In genomic region chr3:154880536-154880939, GRCm38 (mm10) we compare ENCODE assay signal across 11 mouse cellular contexts.
DNase-seq lines count a peak whose midpoint lies in the region; ATAC-seq and TF ChIP-seq lines count a peak whose summit lies in the region.
"Had no signal": no experiment of that assay in that cellular context is flagged by ENCODE, and none has a peak within 500 bp of the region (broad histone marks: within the 10 kb centered on the region; RNA-seq: fewer than 3 reads in every experiment).

No protein-coding gene starts in this region.

- no peak overlapping the region for H3K4me2 ChIP-seq in hindbrain, postnatal 0 days (ENCODE audit: low read depth, low read length)
- H3K4me2 ChIP-seq in heart, embryonic 11.5 days, result no peak overlapping the region
- H3K4me2 ChIP-seq in kidney, embryonic 16.5 days (replicated peaks; ENCODE audit: low read depth, low read length), result no peak overlapping the region

- H3K27me3 ChIP-seq in hindbrain, postnatal 0 days (ENCODE audit: insufficient read depth, low read length), result no peaks in the 10 kb centered on the region
- no peaks in the 10 kb centered on the region for H3K27me3 ChIP-seq in hindbrain, embryonic 10.5 days (ENCODE audit: insufficient read depth, poor library complexity, severe bottlenecking)
- H3K27me3 ChIP-seq in heart, embryonic 11.5 days (ENCODE audit: control insufficient read depth, insufficient read depth, low read length), result no peaks in the 10 kb centered on the region
- no peaks in the 10 kb centered on the region for H3K27me3 ChIP-seq in kidney, embryonic 16.5 days (ENCODE audit: insufficient read depth, low read length)

- H3K36me3 ChIP-seq in hindbrain, postnatal 0 days (ENCODE audit: insufficient read depth, low read length), result no peaks in the 10 kb centered on the region
- H3K36me3 ChIP-seq in hindbrain, embryonic 10.5 days, result no peaks in the 10 kb centered on the region
- H3K36me3 ChIP-seq in heart, embryonic 11.5 days (ENCODE audit: control insufficient read depth, insufficient read depth, low read length), result no peaks in the 10 kb centered on the region
- H3K36me3 ChIP-seq in kidney, embryonic 16.5 days (ENCODE audit: insufficient read depth, low read length), result no peaks in the 10 kb centered on the region

- no peaks in the 10 kb centered on the region for H3K4me1 ChIP-seq in hindbrain, postnatal 0 days (ENCODE audit: insufficient read depth, low read length)
- H3K4me1 ChIP-seq in hindbrain, embryonic 10.5 days (replicated peaks), result peaks cover 6% of the 10 kb centered on the region; the same call in 1 of the 2 replicates
- peaks cover 21% of the 10 kb centered on the region for H3K4me1 ChIP-seq in heart, embryonic 11.5 days (ENCODE audit: control insufficient read depth, insufficient read depth, low read length)
- H3K4me1 ChIP-seq in kidney, embryonic 16.5 days (ENCODE audit: insufficient read depth, low read length), result no peaks in the 10 kb centered on the region

- no peak for TF ChIP-seq CTCF in hindbrain, postnatal 0 days (IDR thresholded peaks at IDR 0.05; ENCODE audit: low read depth)

- no peak overlapping the region for H3K4me3 ChIP-seq in hindbrain, postnatal 0 days (ENCODE audit: low read length)
- H3K4me3 ChIP-seq in hindbrain, embryonic 10.5 days, result no peak overlapping the region
- no peak overlapping the region for H3K4me3 ChIP-seq in heart, embryonic 11.5 days (ENCODE audit: low read depth, low read length)
- H3K4me3 ChIP-seq in kidney, embryonic 16.5 days (ENCODE audit: low read length), result no peak overlapping the region

- no peaks in the 10 kb centered on the region for H3K9me3 ChIP-seq in hindbrain, postnatal 0 days (ENCODE audit: low read length)
- H3K9me3 ChIP-seq in hindbrain, embryonic 10.5 days, result no peaks in the 10 kb centered on the region
- no peaks in the 10 kb centered on the region for H3K9me3 ChIP-seq in heart, embryonic 11.5 days (replicated peaks; ENCODE audit: control insufficient read depth, low read length)
- H3K9me3 ChIP-seq in kidney, embryonic 16.5 days (ENCODE audit: low read length), result no peaks in the 10 kb centered on the region

- peak; percentile 70 for DNase-seq in hindbrain, postnatal 0 days (ENCODE audit: low spot score)
- no peak for DNase-seq in hindbrain, embryonic 10.5 days (ENCODE audit: low spot score)
- peak; percentile 19 for DNase-seq in adrenal gland, postnatal 10 days
- DNase-seq in retina, postnatal 7 days (ENCODE audit: low read depth, low spot score), result peak; percentile 4
- no peak for DNase-seq in thymus, postnatal 25 days
- no peak for DNase-seq in thymus, postnatal 10 days (ENCODE audit: low spot score in 2 of 2)
- DNase-seq: gastrocnemius, postnatal 10 days; liver had no signal

- peak; percentile 62; the same call in 1 of the 2 replicates for ATAC-seq in hindbrain, postnatal 0 days
- ATAC-seq in heart, embryonic 11.5 days (replicated peaks; ENCODE audit: insufficient number of reproducible peaks, low FRiP score, low TSS enrichment), result peak; percentile 64
- ATAC-seq in kidney, embryonic 16.5 days (ENCODE audit: low FRiP score, low TSS enrichment), result no peak

- 33% methylated on average over 4 of the region's 4 CpGs for WGBS in hindbrain, postnatal 0 days
- 69% methylated on average over 4 of the region's 4 CpGs for WGBS in hindbrain, embryonic 10.5 days
- 9% methylated on average over 4 of the region's 4 CpGs for WGBS in heart, embryonic 11.5 days (ENCODE audit: insufficient replicate concordance)
- 33% methylated on average over 4 of the region's 4 CpGs for WGBS in kidney, embryonic 16.5 days

- no peak overlapping the region for H3K27ac ChIP-seq in hindbrain, postnatal 0 days
- H3K27ac ChIP-seq in hindbrain, embryonic 10.5 days, result no peak overlapping the region
- H3K27ac ChIP-seq in heart, embryonic 11.5 days (ENCODE audit: low read depth, low read length), result 0 out of 2 replicates have a peak overlapping the region, but pooled peaks have one; percentile 10
- no peak overlapping the region for H3K27ac ChIP-seq in kidney, embryonic 16.5 days (ENCODE audit: low read length)
- H3K27ac ChIP-seq: macrophage had no signal

- no peak overlapping the region for H3K9ac ChIP-seq in hindbrain, postnatal 0 days (replicated peaks; ENCODE audit: low read length)
- no peak overlapping the region for H3K9ac ChIP-seq in heart, embryonic 11.5 days (ENCODE audit: low read depth, low read length)
- H3K9ac ChIP-seq in kidney, embryonic 16.5 days (replicated peaks; ENCODE audit: low read length), result no peak overlapping the region

Comparison
In these comparisons a context has a peak if more than half of its experiments do, and no peak if none do; other contexts are left out.
1. DNase-seq: peak in hindbrain, postnatal 0 days (single experiment), adrenal gland, postnatal 10 days (single experiment) and retina, postnatal 7 days (single experiment); none in hindbrain, embryonic 10.5 days (single experiment), thymus, postnatal 25 days (single experiment) and thymus, postnatal 10 days (0 of 2).